Mouse (Mus musculus) ES-E14 (cell line): ENCODE data around the gene Hoxd10. TPM values are rescaled to one million over a fixed set of nuclear protein-coding genes. Genes with fewer than 3 reads are reported as not detected.
A peak's percentile ranks its signal among the peaks of the same experiment; 100 is the strongest.

Experiments
- DNase-seq: peaks from one replicate; pipeline ENCODE4 v3.0.0-alpha.2; 2013; ENCODE audit warnings: low read depth, low spot score
- H3K27ac ChIP-seq: 2 replicates; pipeline ENCODE4 v1.5.1; 2012; ENCODE audit warnings: low read depth, mild to moderate bottlenecking, low read length, moderate library complexity, mixed read lengths; ENCODE audit not compliant: poor library complexity, insufficient read depth, severe bottlenecking
- H3K36me3 ChIP-seq: 2 replicates; pipeline ENCODE4 v1.6.1; 2012; ENCODE audit warnings: mild to moderate bottlenecking, low read length, moderate library complexity, mixed read lengths; ENCODE audit not compliant: control insufficient read depth, poor library complexity, insufficient read depth, severe bottlenecking
- H3K4me1 ChIP-seq, 2 experiments: fragments of 150-350 bp in 1 of 2; sonication (generic) in 1 of 2; 2 replicates each; pipeline ENCODE4 v1.6.1; 2012; ENCODE audit warnings: low read length in 2 of 2, mild to moderate bottlenecking in 1 of 2, mixed read lengths in 1 of 2; ENCODE audit not compliant: control insufficient read depth in 2 of 2, insufficient read depth in 2 of 2, poor library complexity in 1 of 2
- H3K4me3 ChIP-seq, 2 experiments: fragments of 150-350 bp in 1 of 2; sonication (generic) in 1 of 2; 2 replicates each; pipeline ENCODE4 v1.5.1; 2012; ENCODE audit warnings: low read length in 2 of 2, low read depth in 1 of 2, mild to moderate bottlenecking in 1 of 2, mixed read lengths in 1 of 2; ENCODE audit not compliant: insufficient read depth in 1 of 2, poor library complexity in 1 of 2, severe bottlenecking in 1 of 2
- H3K9ac ChIP-seq: 2 replicates; pipeline ENCODE4 v1.6.1; 2012; ENCODE audit warnings: low read depth, mild to moderate bottlenecking, low read length, mixed read lengths; ENCODE audit not compliant: poor library complexity, insufficient read depth, severe bottlenecking
- H3K9me3 ChIP-seq: fragments of 150-350 bp; sonication (generic); 2 replicates; pipeline ENCODE4 v1.6.1; 2012; ENCODE audit warnings: low read depth, mild to moderate bottlenecking, low read length; ENCODE audit not compliant: control insufficient read depth, insufficient read depth
- CHD2 ChIP-seq: IDR thresholded peaks from 2 replicates; pipeline ENCODE4 v1.6.1; 2014; ENCODE audit warnings: mild to moderate bottlenecking, low read depth, low read length, inconsistent platforms
- HCFC1 ChIP-seq: IDR thresholded peaks from 2 replicates; pipeline ENCODE4 v1.6.1; 2012; ENCODE audit warnings: low read length, inconsistent platforms, borderline replicate concordance; ENCODE audit not compliant: insufficient read depth
- MAFK ChIP-seq: IDR thresholded peaks from 2 replicates; pipeline ENCODE4 v1.6.1; 2014; ENCODE audit warnings: mild to moderate bottlenecking, low read depth, low read length, inconsistent platforms; ENCODE audit not compliant: insufficient read depth
- ZC3H11A ChIP-seq: IDR thresholded peaks from 2 replicates; pipeline ENCODE4 v1.6.1; 2012; ENCODE audit warnings: low read depth, mild to moderate bottlenecking, inconsistent platforms, low read length, borderline replicate concordance
- ZNF384 ChIP-seq: IDR thresholded peaks from 2 replicates; pipeline ENCODE4 v1.6.1; 2012; ENCODE audit warnings: low read depth, low read length, inconsistent platforms
- in situ Hi-C, 2 experiments: fragments of 600-800 bp; cut with MboI; formaldehyde crosslinking; loops; one replicate each; pipeline ENCODE4 v1.15.1; 2025; ENCODE audit warnings: low sequenced_read_pairs in 2 of 2, inconsistent platforms in 1 of 2; ENCODE audit not compliant: unreplicated experiment in 2 of 2
- total RNA-seq: library from RNA; depleted of rRNA; stranded (reverse); fragments of 300-350 nt; gene quantifications from 2 replicates; pipeline ENCODE4 v1.2.3, GENCODE M21; 2012

Gene Hoxd10
- total RNA-seq, 1 experiment = 0.40 TPM

GRCm38 (mm10) chr2:74731799-74732512 lies 40.2 kb downstream of the Hoxd10 start:
- Histone ChIP-seq H3K4me1 (no peaks in the 10 kb centered on the region; a peak in 1 of 4 replicates), H3K9me3 (no peaks in the 10 kb centered on the region), H3K27ac (no peak overlapping the region), H3K9ac (no peak overlapping the region), H3K36me3 (no peaks in the 10 kb centered on the region), H3K4me3 (no peak overlapping the region)
- in situ Hi-C loops = no loop called here
- TF ChIP-seq CHD2 (no peak), ZC3H11A (no peak), HCFC1 (no peak), MAFK (no peak), ZNF384 (no peak)
- no peak for DNase-seq

DNA sequence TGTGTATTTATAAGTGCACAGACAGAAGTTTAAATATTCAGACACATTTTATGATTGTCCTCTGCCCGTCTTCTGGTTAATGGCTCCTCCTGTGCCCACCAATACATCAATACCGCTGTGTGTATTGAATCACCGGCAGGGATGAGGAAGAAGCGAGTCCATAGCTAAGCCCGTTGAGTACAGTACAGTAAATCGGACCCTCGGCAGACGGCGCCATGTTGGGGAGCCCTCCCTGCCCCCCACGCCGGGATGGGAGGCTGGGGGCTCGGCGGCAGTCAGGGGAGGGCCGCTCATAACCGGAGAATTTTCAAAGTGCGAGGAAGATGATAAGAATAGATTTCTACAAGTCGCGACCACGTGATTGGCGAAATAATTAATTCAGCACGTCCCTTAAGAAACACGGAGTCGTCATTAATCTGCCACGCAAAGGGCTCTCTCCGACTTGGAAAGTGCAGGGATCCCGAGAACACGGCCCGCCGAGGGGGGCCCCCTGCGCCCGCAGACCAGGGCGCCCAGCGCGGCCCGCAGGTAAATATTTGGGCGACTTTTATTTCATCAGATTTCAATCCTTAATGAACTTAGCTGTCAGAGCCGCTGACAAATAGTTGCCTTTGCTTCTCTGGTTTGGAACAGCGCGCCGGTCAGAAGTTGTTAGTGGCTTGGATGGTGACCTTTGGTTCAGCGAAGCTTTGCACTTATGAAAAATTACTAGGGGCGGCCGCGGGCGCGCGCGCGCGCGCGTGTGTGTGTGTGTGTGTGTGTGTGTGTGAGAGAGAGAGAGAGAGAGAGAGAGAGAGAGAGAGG lies 41.0 kb downstream of the Hoxd10 start:
- no peak overlapping the region for H3K9ac ChIP-seq
- no peak overlapping the region for H3K4me3 ChIP-seq
- no peak overlapping the region for H3K27ac ChIP-seq

DNA sequence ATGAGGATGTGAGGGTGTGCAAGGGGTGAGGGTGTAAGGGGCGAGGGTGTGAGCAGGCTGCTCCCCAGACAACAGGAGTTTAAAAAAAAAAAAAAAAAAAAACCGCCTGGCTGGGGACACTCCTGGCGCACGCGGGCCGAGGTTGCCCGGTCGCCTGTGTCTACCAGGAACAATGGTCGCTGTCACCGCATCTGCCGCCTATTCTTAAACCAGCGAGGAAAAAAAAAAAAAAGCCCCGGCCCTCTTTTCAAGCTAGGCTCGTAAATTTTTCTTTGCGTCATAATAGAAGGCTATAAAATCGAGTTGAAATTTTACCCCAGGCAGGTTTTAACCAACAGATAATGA lies 41.6 kb downstream of the Hoxd10 start:
- Histone ChIP-seq H3K27ac (no peak overlapping the region), H3K9ac (no peak overlapping the region), H3K9me3 (no peaks in the 10 kb centered on the region), H3K4me3 (no peak overlapping the region), H3K36me3 (no peaks in the 10 kb centered on the region), H3K4me1 (no peaks in the 10 kb centered on the region; a peak in 1 of 4 replicates)
- no peak for DNase-seq
- in situ Hi-C loops = no loop called here
- TF ChIP-seq ZNF384 (peak; percentile 78), MAFK (no peak)

More for the DNA sequence above, 41.0 kb downstream of the Hoxd10 start:
- Histone ChIP-seq H3K4me1 (no peaks in the 10 kb centered on the region; a peak in 1 of 4 replicates), H3K9me3 (no peaks in the 10 kb centered on the region), H3K36me3 (no peaks in the 10 kb centered on the region)
- no peak for DNase-seq
- in situ Hi-C loops = no loop called here
- TF ChIP-seq HCFC1 = no peak
- TF ChIP-seq CHD2 = no peak
- TF ChIP-seq MAFK = no peak
- TF ChIP-seq ZNF384 = no peak
- no peak for TF ChIP-seq ZC3H11A

GRCm38 (mm10) chr2:74733765-74734164 lies 42.0 kb downstream of the Hoxd10 start:
- peaks cover 0 to 2% of the 10 kb centered on the region in 2 experiments; a peak in 1 of 4 replicates for H3K4me1 ChIP-seq
- H3K27ac ChIP-seq = no peak overlapping the region
- no peaks in the 10 kb centered on the region for H3K36me3 ChIP-seq
- no peak for TF ChIP-seq HCFC1
- no peak for TF ChIP-seq ZC3H11A
- no peak for TF ChIP-seq CHD2
- TF ChIP-seq MAFK = no peak
- no peak overlapping the region for H3K9ac ChIP-seq
- no peak for DNase-seq
- H3K9me3 ChIP-seq = no peaks in the 10 kb centered on the region
- no peak overlapping the region for H3K4me3 ChIP-seq
- in situ Hi-C loops = no loop called here
